Mouse (Mus musculus): ENCODE data around the gene Baiap2.

The Baiap2 gene

GRCm38 (mm10) chr11:119920668-119921067 is 21.9 kb upstream of the Baiap2 start:
- no peak for DNase-seq

- DNase-seq, result no peak
Observed at GRCm38 (mm10) chr11:119925176-119925575, 17.4 kb upstream of the Baiap2 start.

- DNase-seq, result no peak
Observed at GRCm38 (mm10) chr11:119926762-119927161, 15.8 kb upstream of the Baiap2 start.

GRCm38 (mm10) chr11:119928023-119928681 is 14.4 kb upstream of the Baiap2 start:
- peak in 1 of 2 experiments; percentile 47 for DNase-seq

GRCm38 (mm10) chr11:119929603-119930265 is 12.8 kb upstream of the Baiap2 start:
- DNase-seq, result peak in 1 of 2 experiments; percentile 63

- no peak for DNase-seq
Observed at GRCm38 (mm10) chr11:119931809-119932208, 10.8 kb upstream of the Baiap2 start.

GRCm38 (mm10) chr11:119933142-119933541 is 9.4 kb upstream of the Baiap2 start:
- DNase-seq, result no peak

GRCm38 (mm10) chr11:119933819-119934583 is 8.6 kb upstream of the Baiap2 start:
- DNase-seq, result no peak

GRCm38 (mm10) chr11:119934773-119935172 is 7.8 kb upstream of the Baiap2 start:
- DNase-seq, result no peak

GRCm38 (mm10) chr11:119935457-119935856 is 7.1 kb upstream of the Baiap2 start:
- DNase-seq, result peak; percentile 75 to 86

GRCm38 (mm10) chr11:119936456-119936855 is 6.1 kb upstream of the Baiap2 start:
- DNase-seq, result no peak

- no peak for DNase-seq
Observed at GRCm38 (mm10) chr11:119937216-119937615, 5.3 kb upstream of the Baiap2 start.

GRCm38 (mm10) chr11:119937772-119938502 is 4.6 kb upstream of the Baiap2 start:
- DNase-seq, result peak; percentile 77 to 83

GRCm38 (mm10) chr11:119939073-119939710 is 3.4 kb upstream of the Baiap2 start:
- DNase-seq, result peak; percentile 74 to 83

- peak in 1 of 2 experiments; percentile 54 for DNase-seq
Observed at GRCm38 (mm10) chr11:119939711-119940106, 2.9 kb upstream of the Baiap2 start.

- no peak for DNase-seq
Observed at GRCm38 (mm10) chr11:119940142-119940541, 2.4 kb upstream of the Baiap2 start.

GRCm38 (mm10) chr11:119941794-119942193 is 769 bp upstream of the Baiap2 start:
- no peak for DNase-seq

- peak; percentile 65 to 70 for DNase-seq
Observed at GRCm38 (mm10) chr11:119942201-119942726, 299 bp upstream of the Baiap2 start.

GRCm38 (mm10) chr11:119943428-119943988 is 945 bp downstream of the Baiap2 start:
- peak in 1 of 2 experiments; percentile 51 for DNase-seq

GRCm38 (mm10) chr11:119945343-119945742 is 2.8 kb downstream of the Baiap2 start:
- peak; percentile 50 to 66 for DNase-seq

GRCm38 (mm10) chr11:119947426-119947825 is 4.9 kb downstream of the Baiap2 start:
- no peak for DNase-seq

- DNase-seq, result no peak
Observed at GRCm38 (mm10) chr11:119947897-119948296, 5.3 kb downstream of the Baiap2 start.

All from kidney, adult 8-10 months (tissue).